Mouse (Mus musculus) heart, embryonic 11.5 days (tissue): ENCODE data around the gene Car7. TPM values are rescaled to one million over a fixed set of nuclear protein-coding genes. Genes with fewer than 3 reads are reported as not detected.

Experiments used
- ATAC-seq: fragments of 200-750 bp; cut with Nextera tagmentation; replicated peaks from 2 replicates; pipeline ENCODE4 v1.8.0; 2017; ENCODE audit warnings: moderate library complexity; ENCODE audit not compliant: insufficient number of reproducible peaks, low FRiP score, low TSS enrichment
- H3K27ac ChIP-seq: fragments of 300-500 bp; sonication (generic); 2 replicates; pipeline ENCODE4 v1.5.1; 2014; ENCODE audit warnings: mild to moderate bottlenecking, low read depth, low read length
- H3K27me3 ChIP-seq: fragments of 300-500 bp; sonication (generic); 2 replicates; pipeline ENCODE4 v1.6.1; 2014; ENCODE audit warnings: mild to moderate bottlenecking, low read length, mixed read lengths; ENCODE audit not compliant: control insufficient read depth, insufficient read depth
- H3K36me3 ChIP-seq: fragments of 300-500 bp; sonication (generic); 2 replicates; pipeline ENCODE4 v1.6.1; 2014; ENCODE audit warnings: mild to moderate bottlenecking, low read length, moderate library complexity, mixed read lengths; ENCODE audit not compliant: control insufficient read depth, insufficient read depth
- H3K4me1 ChIP-seq: fragments of 300-500 bp; sonication (generic); 2 replicates; pipeline ENCODE4 v1.6.1; 2014; ENCODE audit warnings: low read length; ENCODE audit not compliant: control insufficient read depth, insufficient read depth
- H3K4me2 ChIP-seq: fragments of 300-500 bp; sonication (generic); 2 replicates; pipeline ENCODE4 v1.6.1; 2014; ENCODE audit warnings: mild to moderate bottlenecking, moderate library complexity
- H3K4me3 ChIP-seq: fragments of 300-500 bp; sonication (generic); 2 replicates; pipeline ENCODE4 v1.5.1; 2014; ENCODE audit warnings: low read depth, low read length
- H3K9ac ChIP-seq: fragments of 300-500 bp; sonication (generic); 2 replicates; pipeline ENCODE4 v1.6.1; 2014; ENCODE audit warnings: mild to moderate bottlenecking, low read depth, low read length, moderate library complexity
- H3K9me3 ChIP-seq: fragments of 300-500 bp; sonication (generic); replicated peaks from 2 replicates; pipeline ENCODE4 v1.6.1; 2016; ENCODE audit warnings: low read length; ENCODE audit not compliant: control insufficient read depth
- WGBS: fragments of 180-500 bp; shearing (Covaris S2); extraction: QIAGEN DNeasy Blood & Tissue Kit; methylation state at CpG from one replicate; pipeline ENCODE4 v1.1.7; 2014; ENCODE audit not compliant: insufficient replicate concordance; 5-methylcytosine and 5-hydroxymethylcytosine counted together
- polyA plus RNA-seq: library from polyadenylated mRNA; unstranded; fragments of >200 nt; fragmentation: Nextera tagmentation; extraction: Ambion mirVana; gene quantifications from 2 replicates; pipeline ENCODE4 v1.2.1, GENCODE M21; 2014

The Car7 gene
- polyA plus RNA-seq, 1 experiment from 2014 or later: 0.34 TPM

DNA sequence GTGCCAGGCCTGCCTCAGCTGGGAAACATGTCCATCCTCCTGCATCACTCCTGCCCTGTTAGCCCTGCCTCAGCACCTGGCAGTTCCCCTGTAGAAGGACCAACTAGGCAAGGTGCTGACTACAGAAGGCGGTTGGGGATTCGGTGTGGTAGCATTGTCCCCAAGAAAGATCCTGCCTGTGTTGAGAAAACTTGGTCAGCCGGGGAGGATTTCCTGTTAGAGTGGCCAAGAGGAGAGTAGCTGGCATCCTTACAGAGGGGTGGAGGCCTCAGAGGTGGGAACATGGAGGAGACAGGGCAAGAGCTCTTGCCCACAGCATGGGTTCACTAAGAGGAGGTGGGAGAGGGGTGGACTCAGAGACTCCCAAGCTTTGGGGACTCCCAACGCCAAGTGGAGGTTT lies 20.7 kb downstream of the Car7 start:
- no peak overlapping the region for H3K9ac ChIP-seq
- no peak for ATAC-seq
- H3K27ac ChIP-seq: no peak overlapping the region
- no peaks in the 10 kb centered on the region for H3K9me3 ChIP-seq
- no peak overlapping the region for H3K4me3 ChIP-seq
- no peaks in the 10 kb centered on the region for H3K4me1 ChIP-seq
- H3K4me2 ChIP-seq: no peak overlapping the region
- H3K36me3 ChIP-seq: no peaks in the 10 kb centered on the region
- WGBS: 77% methylated on average over 4 of the region's 4 CpGs
- H3K27me3 ChIP-seq: no peaks in the 10 kb centered on the region

DNA sequence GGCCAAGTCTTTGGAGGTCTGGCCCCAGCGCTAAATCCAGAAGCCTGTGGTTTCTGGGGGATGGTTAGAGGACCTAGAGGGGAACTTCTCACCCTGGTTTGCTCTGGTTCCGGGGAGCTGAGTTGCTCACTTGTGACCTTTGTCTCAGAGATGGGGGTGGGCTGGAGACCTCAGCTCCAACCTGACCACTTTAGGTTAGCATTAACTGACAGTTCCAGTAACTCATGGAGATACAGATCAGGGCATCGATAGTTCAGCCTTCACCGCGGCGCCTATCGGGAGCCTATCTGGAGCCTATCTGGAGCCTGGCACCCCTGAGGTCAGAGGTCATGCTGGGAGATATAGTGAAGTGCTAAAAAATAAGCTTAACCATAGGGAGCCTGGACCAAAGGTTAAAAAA lies 22.7 kb downstream of the Car7 start:
- no peaks in the 10 kb centered on the region for H3K27me3 ChIP-seq
- 40% methylated on average over 7 of the region's 7 CpGs for WGBS

DNA sequence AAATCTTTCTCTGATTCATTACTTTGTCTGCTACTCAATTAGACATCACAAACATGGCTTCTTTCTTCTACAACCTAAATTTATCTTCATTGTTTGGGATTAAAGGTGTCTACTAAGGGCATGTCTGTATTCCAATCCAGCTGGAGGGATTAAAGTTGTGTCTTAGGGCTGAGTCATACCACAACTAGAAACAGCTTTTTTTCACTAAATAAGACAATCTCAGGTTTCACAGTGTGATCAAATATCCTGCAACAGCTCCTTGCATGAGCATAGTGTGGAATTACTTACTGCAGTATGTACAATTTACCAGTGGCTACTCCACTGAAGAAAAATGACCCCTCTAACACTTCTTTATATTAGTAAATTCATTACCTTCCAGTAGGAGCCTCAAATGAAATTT lies 26.2 kb downstream of the Car7 start:
- no peak overlapping the region for H3K9ac ChIP-seq

More for the DNA sequence above, 22.7 kb downstream of the Car7 start:
- Histone ChIP-seq H3K4me3 (no peak overlapping the region), H3K36me3 (no peaks in the 10 kb centered on the region), H3K4me1 (no peaks in the 10 kb centered on the region), H3K9ac (no peak overlapping the region), H3K4me2 (no peak overlapping the region), H3K9me3 (no peaks in the 10 kb centered on the region), H3K27ac (no peak overlapping the region)
- no peak for ATAC-seq

DNA sequence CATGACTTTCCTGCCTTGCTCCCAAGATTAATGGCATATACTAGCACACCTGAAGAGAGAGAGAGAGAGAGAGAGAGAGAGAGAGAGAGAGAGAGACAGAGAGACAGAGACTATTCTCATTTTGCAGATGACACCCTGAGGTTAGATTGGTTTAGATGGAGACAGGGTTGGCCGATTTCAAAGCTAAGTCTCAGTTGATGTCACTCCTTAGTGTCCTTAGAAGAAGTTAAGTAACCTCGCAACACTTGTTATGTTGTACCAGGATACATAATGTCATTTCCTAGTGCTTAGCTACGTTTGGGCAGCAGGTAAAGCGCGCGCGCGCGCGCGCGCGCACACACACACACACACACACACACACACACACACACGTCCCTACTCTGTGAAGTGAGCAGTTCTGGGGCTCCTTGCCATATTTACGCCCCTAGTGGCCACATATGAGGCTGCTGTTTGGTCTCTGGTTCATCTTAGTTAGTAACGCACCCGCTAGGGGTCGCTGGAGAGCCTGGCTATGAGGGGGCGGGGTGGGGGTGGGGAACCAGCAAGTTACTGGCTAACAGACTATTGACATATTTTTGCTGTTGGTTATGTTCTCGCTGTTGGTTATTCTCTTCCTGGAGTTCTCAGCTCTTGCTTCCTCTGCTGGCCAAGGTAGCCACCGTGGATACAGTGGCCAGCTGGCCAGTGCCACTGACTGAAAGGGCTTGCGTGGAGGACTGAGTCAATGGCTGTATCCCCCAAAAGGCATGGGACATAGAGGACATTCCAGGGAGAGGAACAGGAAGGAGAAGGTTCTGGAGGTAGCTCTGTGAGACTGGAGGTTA lies 30.4 kb downstream of the Car7 start:
- ATAC-seq: peak; percentile 61; the same call in 1 of the 2 replicates
- 20% methylated on average over 22 of the region's 22 CpGs for WGBS
- peak overlapping the region; percentile 44 for H3K4me2 ChIP-seq
- H3K4me1 ChIP-seq: no peaks in the 10 kb centered on the region
- H3K4me3 ChIP-seq: no peak overlapping the region
- no peak overlapping the region for H3K27ac ChIP-seq
- H3K9ac ChIP-seq: no peak overlapping the region
- H3K27me3 ChIP-seq: no peaks in the 10 kb centered on the region
- no peaks in the 10 kb centered on the region for H3K36me3 ChIP-seq
- H3K9me3 ChIP-seq: no peaks in the 10 kb centered on the region

More for the DNA sequence above, 26.2 kb downstream of the Car7 start:
- no peak for ATAC-seq
- Histone ChIP-seq H3K9me3 (no peaks in the 10 kb centered on the region), H3K4me2 (no peak overlapping the region), H3K27me3 (no peaks in the 10 kb centered on the region), H3K4me3 (no peak overlapping the region), H3K36me3 (no peaks in the 10 kb centered on the region), H3K4me1 (no peaks in the 10 kb centered on the region), H3K27ac (no peak overlapping the region)

DNA sequence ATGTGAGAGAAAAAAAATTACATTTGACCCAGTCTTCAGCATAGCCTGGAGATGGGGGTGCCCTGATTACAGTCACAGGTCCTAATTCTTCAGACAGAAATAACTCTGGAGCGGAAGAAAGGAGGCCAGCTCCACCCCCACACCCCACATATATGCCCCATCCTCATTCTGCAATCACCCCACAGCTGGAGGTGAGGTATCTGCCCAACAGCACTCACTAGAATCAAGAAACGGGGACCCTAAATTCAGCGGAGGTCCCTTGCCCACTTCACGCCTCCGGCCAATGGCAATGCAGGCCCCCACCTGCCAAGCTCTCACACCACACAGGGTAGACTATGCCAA lies 30.9 kb downstream of the Car7 start:
- Histone ChIP-seq H3K9me3 (no peaks in the 10 kb centered on the region), H3K4me2 (no peak overlapping the region), H3K27ac (no peak overlapping the region), H3K36me3 (no peaks in the 10 kb centered on the region), H3K27me3 (no peaks in the 10 kb centered on the region), H3K4me1 (no peaks in the 10 kb centered on the region), H3K4me3 (no peak overlapping the region), H3K9ac (no peak overlapping the region)
- no peak for ATAC-seq
- 90% methylated on average over 5 of the region's 5 CpGs for WGBS

DNA sequence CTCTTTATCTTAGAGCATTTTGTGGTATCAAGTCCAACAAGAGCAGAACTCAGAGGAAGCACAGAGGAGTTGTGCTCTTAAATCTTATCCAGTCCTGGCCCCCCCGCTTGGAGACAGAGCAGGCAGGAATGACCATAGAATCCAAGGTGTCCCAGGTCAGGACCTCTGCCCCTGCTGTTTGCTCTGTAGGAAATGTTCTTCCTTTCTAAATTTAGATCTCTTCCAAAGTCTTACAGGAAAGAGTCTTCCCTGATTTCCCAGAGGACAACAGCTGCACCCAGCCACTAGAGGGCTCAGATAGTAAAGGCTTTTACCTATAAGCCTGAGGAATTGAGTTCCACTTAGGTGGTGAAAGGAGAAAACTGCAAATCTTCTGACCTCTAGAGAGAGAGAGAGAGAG lies 35.1 kb downstream of the Car7 start:
- Histone ChIP-seq H3K27me3 (no peaks in the 10 kb centered on the region), H3K9me3 (no peaks in the 10 kb centered on the region), H3K4me2 (no peak overlapping the region), H3K4me1 (no peaks in the 10 kb centered on the region), H3K4me3 (no peak overlapping the region), H3K9ac (no peak overlapping the region), H3K36me3 (no peaks in the 10 kb centered on the region), H3K27ac (no peak overlapping the region)
- WGBS: 36% methylated on average over 1 of the region's 1 CpGs
- no peak for ATAC-seq

DNA sequence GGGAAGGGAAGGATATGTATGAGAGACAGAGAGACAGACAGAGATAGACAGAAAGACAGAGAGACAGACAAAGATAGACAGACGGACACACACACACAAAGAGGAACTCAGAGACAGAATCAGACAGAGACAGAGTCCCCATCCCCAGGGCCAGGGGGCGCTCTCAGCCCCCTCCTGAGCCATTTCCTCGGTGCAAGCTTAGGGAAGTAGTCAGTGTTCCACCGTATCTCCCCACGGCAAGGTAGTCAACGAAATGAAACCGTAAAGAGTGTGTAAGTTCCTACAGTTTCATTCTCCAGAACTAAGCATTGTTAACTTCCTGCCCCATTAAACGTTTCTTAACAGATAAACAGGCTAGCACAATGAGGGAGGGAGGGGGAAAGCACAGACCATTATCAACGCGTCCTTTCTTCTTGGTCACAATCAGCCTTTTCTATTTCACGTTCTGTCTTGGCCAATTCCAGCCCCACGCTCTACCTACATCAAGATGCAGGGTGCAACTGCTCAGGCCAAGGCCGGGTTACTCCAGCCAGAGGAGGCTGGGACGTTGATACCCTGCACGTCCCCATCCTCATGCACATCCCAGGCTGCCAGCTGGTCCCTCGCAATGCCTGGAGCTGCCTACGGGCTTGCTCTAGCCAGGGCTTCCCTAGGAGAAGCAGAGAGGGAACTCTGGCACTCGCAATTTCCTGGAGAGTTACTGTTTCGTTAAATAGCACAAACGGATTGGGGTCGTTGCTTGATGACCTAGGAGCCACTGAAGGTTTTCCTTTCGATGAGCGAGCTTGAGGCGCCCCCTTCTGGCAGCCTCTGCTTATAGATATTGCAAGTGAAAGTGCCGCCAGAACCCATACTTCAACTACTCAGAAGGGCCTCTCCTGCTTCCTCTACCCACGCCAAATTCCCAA lies 36.2 kb downstream of the Car7 start:
- Histone ChIP-seq H3K27me3 (no peaks in the 10 kb centered on the region), H3K4me3 (peak overlapping the region; percentile 45), H3K4me1 (no peaks in the 10 kb centered on the region), H3K4me2 (peak overlapping the region; percentile 78), H3K27ac (no peak overlapping the region), H3K36me3 (no peaks in the 10 kb centered on the region), H3K9me3 (no peaks in the 10 kb centered on the region), H3K9ac (peak overlapping the region; percentile 2; the same call in 1 of the 2 replicates)
- WGBS: 6% methylated on average over 26 of the region's 26 CpGs
- ATAC-seq: peak; percentile 63

DNA sequence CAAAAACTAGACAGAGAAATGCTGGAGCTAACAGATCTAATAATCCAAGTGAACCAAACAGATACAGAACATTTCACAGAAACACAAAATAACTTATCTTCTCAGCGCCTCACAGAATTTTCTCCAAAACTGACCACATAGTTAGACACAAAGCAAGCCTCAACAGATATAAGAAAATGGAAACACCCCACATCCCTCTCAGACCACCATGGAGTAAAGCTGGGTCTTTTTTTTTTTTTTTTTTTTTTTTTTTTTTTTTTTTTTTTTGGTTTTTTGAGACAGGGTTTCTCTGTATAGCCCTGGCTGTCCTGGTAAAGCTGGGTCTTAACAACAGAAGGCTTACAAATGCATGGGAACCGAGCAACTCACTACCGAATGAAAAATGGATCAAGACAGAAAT lies 42.3 kb downstream of the Car7 start:
- Histone ChIP-seq H3K4me3 (no peak overlapping the region), H3K4me2 (no peak overlapping the region), H3K9me3 (no peaks in the 10 kb centered on the region), H3K27me3 (no peaks in the 10 kb centered on the region), H3K4me1 (no peaks in the 10 kb centered on the region), H3K36me3 (no peaks in the 10 kb centered on the region), H3K27ac (no peak overlapping the region), H3K9ac (no peak overlapping the region)
- 83% methylated on average over 3 of the region's 3 CpGs for WGBS
- ATAC-seq: no peak
